Mouse (Mus musculus) skeletal muscle tissue, adult 2 months (tissue): ENCODE measurements around the gene Prss58.

ENCODE experiments used
- DNase-seq: peaks from one replicate; pipeline ENCODE4 v3.0.0-alpha.2; 2012; ENCODE audit warnings: low read depth, low spot score

Gene Prss58

GRCm38 (mm10) chr6:40900287-40900686 is at the start of gene Prss58:
Gene Prss58, minus strand, starts transcription at chr6:40900387.
- DNase-seq = no peak

DNA sequence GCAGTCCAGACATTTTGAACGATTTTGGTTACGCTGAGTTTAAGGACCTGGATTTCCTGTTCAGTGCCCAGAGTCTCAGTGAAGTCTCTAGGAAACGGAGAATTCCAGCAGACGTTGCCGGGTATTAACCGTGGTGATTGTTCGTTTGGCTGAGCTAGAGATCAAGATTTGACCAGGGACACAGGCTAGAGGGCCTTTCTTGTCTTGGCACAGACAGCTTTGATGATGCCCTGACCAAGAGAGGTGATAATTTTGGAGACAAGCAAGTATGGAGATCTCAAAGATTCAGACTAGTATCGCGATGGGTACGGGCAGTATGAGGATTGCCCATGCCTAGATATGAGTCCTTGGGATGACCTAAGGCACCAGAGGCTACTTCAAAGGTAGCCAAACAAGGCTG is 40.3 kb upstream of the Prss58 start, which contains the start of gene 1700074P13Rik:
Gene 1700074P13Rik, minus strand, starts transcription at position 101 of the 400 bp plus-strand sequence.
- no peak for DNase-seq

DNA sequence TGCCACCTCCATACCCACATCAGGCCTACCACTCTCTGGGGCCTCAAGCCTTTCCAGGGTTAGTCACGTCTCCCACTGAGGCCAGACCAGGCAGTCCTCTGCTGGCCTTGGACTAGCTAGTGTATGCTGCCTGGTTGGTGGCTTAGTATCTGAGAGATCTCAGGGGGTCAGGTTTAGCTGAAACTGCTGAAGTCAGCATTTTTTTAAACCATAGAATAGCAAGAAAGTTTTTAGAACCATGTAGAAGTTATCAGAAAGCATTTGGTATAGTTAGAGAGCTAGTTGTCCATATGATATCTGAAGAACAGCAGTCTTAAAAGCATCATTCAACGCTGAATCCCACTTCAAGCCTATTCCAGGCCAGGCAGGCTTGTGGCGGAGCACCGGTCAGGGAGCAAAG is 19.8 kb upstream of the Prss58 start:
- no peak for DNase-seq

GRCm38 (mm10) chr6:40894716-40895115 is 5.5 kb downstream of the Prss58 start:
- no peak for DNase-seq

DNA sequence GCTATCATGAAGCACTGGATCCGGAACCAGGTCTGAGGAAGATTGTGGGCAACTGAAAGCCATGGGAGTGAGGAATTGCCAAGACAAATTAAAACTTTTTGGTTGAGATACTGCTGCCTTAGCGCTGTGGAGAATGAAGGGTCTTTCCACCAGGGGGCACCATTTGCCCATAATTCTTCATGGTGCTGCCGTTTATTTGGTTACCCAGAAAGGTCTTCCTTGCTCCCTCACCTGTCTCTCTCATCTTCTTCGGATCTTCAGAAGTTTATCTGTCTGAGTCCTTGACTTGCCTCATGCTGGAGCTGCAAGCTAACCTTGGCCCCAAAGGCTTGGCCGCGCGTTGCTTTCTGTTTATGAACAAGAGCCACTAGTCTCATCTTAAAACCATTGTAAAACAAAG is 6.6 kb downstream of the Prss58 start:
- DNase-seq = no peak

DNA sequence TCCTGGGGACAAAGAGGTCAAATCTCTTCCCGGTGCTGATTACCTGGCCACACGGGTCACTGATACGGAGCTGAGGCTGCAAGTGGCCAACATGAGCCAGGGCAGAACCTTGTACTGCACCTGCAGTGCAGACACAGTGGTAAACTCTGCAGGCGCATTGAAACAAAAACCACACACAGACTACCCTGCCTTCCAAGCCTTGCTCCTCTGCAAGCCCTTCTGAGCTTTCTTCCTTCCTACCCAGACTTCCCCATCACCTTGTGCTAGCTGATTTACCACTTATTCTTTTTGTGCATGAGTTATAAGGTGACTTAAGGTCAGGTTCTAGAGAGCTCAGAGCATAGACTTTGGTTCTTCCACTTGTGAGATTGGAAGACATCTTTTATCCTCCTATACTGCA is 8.4 kb downstream of the Prss58 start:
- DNase-seq = no peak

DNA sequence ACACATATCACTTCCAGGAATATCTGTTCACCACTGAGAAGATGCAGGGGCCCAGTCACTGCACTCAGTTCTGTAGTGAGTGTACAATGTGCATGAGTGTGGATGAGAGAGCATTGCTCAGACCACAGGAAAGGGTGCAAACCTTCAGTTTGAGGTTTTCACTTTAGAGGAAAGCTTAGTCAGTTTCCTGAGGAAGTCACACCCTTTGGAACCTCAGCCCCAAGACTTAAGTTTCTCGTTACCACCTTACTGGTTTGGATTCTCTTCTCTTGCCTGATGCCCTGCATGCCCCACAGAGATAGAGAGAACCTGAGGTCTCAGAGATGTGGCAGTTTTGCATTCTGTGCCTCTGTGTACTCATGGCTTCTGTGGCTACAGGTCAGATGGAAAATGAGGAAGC is 9.2 kb downstream of the Prss58 start:
- no peak for DNase-seq

DNA sequence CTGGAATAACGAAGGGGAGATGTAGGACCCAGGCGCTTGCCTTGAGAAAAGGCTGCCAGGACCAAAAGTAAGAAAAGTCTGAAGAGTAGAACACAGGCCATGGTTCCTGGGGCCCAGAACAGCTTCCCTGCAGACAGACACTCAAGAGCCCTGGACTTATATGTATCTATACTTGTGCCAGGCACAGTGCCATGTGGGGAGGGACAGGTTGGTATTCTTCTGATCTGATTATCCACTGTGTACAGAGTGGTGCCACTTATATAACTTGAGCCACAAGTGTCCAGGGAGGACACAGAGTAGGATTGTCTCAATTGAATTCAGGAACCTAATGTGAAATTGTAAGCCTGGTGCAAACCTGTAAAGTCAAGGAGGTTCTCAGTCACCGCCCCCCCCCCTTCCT is 12.8 kb downstream of the Prss58 start, which contains the start of gene Moxd2:
Gene Moxd2, minus strand, starts transcription at position 101 of the 400 bp plus-strand sequence.
- DNase-seq = no peak

DNA sequence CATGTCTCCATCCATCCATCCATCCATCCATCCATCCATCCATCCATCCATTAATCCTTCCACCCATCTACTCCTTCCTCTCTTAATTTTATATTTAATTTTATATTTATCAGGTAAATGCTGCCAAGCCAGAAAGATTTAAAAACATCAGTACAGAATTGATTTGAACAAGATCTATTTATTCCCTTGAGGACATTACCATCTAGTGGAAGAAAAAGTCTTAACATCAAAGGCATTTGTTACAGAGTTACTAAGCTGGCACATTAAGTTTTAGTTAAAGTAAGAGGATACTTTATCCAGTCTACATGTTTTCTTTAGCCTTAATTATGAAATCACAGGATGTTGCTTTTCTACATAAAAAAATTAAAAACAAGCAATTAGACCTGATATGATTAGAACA is 54.9 kb downstream of the Prss58 start:
- DNase-seq = no peak
